8 mouse cellular contexts compared by ENCODE assay signal in genomic region chr3:41407988-41408387, GRCm38 (mm10).
A peak's percentile ranks its signal among the peaks of the same experiment; 100 is the strongest.
DNase-seq lines count a peak whose midpoint lies in the region; ATAC-seq lines count a peak whose summit lies in the region.

No protein-coding gene starts in this region.

- peaks cover 8% of the 10 kb centered on the region for H3K4me1 ChIP-seq in heart, embryonic 11.5 days (ENCODE audit: control insufficient read depth, insufficient read depth, low read length)
- H3K4me1 ChIP-seq in embryonic facial prominence, embryonic 13.5 days = peaks cover 15% of the 10 kb centered on the region; the same call in 1 of the 2 replicates
- H3K4me1 ChIP-seq in hindbrain, embryonic 14.5 days (replicated peaks; ENCODE audit: control insufficient read depth, insufficient read depth, low read length) = peaks cover 10% of the 10 kb centered on the region
- H3K4me1 ChIP-seq in midbrain, embryonic 13.5 days (replicated peaks) = peaks cover 15% of the 10 kb centered on the region

- H3K36me3 ChIP-seq in heart, embryonic 11.5 days (ENCODE audit: control insufficient read depth, insufficient read depth, low read length) = no peaks in the 10 kb centered on the region
- no peaks in the 10 kb centered on the region for H3K36me3 ChIP-seq in embryonic facial prominence, embryonic 13.5 days
- H3K36me3 ChIP-seq in hindbrain, embryonic 14.5 days (replicated peaks; ENCODE audit: control insufficient read depth, insufficient read depth) = no peaks in the 10 kb centered on the region
- H3K36me3 ChIP-seq in midbrain, embryonic 13.5 days = no peaks in the 10 kb centered on the region

- peak overlapping the region; percentile 67; the same call in 1 of the 2 replicates for H3K4me2 ChIP-seq in heart, embryonic 11.5 days
- H3K4me2 ChIP-seq in embryonic facial prominence, embryonic 13.5 days = peak overlapping the region; percentile 66
- H3K4me2 ChIP-seq in hindbrain, embryonic 14.5 days (replicated peaks) = peak overlapping the region; percentile 62
- H3K4me2 ChIP-seq in midbrain, embryonic 13.5 days (replicated peaks) = peak overlapping the region; percentile 67

- H3K4me3 ChIP-seq in heart, embryonic 11.5 days (ENCODE audit: low read depth, low read length) = no peak overlapping the region
- peak overlapping the region; percentile 31; the same call in 1 of the 2 replicates for H3K4me3 ChIP-seq in embryonic facial prominence, embryonic 13.5 days
- peak overlapping the region; percentile 40 for H3K4me3 ChIP-seq in hindbrain, embryonic 14.5 days (replicated peaks; ENCODE audit: low read length)
- peak overlapping the region; percentile 52 for H3K4me3 ChIP-seq in midbrain, embryonic 13.5 days (replicated peaks)

- WGBS in heart, embryonic 11.5 days (ENCODE audit: insufficient replicate concordance) = 72% methylated on average over 9 of the region's 9 CpGs
- WGBS in embryonic facial prominence, embryonic 13.5 days = 78% methylated on average over 9 of the region's 9 CpGs
- WGBS in hindbrain, embryonic 14.5 days = 85% methylated on average over 9 of the region's 9 CpGs
- WGBS in midbrain, embryonic 13.5 days = 85% methylated on average over 9 of the region's 9 CpGs

- intact Hi-C loops in left cerebral cortex, postnatal 14 days (cut with DNase I) = loop anchor here (10.0 kb wide), 1 partner anchor 157 kb away; no protein-coding TSS in a partner anchor

- no peak for DNase-seq in heart, adult 8-10 months (ENCODE audit: low spot score)
- DNase-seq in hindbrain, embryonic 14.5 days (ENCODE audit: low spot score) = no peak
- no peak for DNase-seq in right cerebral cortex, postnatal 25 days
- DNase-seq in ovary, postnatal 14 days (ENCODE audit: low spot score) = no peak
- no peak for DNase-seq in left cerebral cortex, postnatal 14 days (ENCODE audit: low spot score in 2 of 2)

- no peak overlapping the region for H3K27ac ChIP-seq in heart, embryonic 11.5 days (ENCODE audit: low read depth, low read length)
- H3K27ac ChIP-seq in embryonic facial prominence, embryonic 13.5 days = no peak overlapping the region
- H3K27ac ChIP-seq in hindbrain, embryonic 14.5 days = peak overlapping the region; percentile 54
- 0 out of 2 replicates have a peak overlapping the region, but pooled peaks have one; percentile 74 for H3K27ac ChIP-seq in midbrain, embryonic 13.5 days

- H3K9ac ChIP-seq in heart, embryonic 11.5 days (ENCODE audit: low read depth, low read length) = no peak overlapping the region
- H3K9ac ChIP-seq in embryonic facial prominence, embryonic 13.5 days = no peak overlapping the region
- peak overlapping the region; percentile 59; the same call in 1 of the 2 replicates for H3K9ac ChIP-seq in hindbrain, embryonic 14.5 days
- H3K9ac ChIP-seq in midbrain, embryonic 13.5 days (replicated peaks) = peak overlapping the region; percentile 63; the same call in 1 of the 2 replicates

- H3K9me3 ChIP-seq in heart, embryonic 11.5 days (replicated peaks; ENCODE audit: control insufficient read depth, low read length) = no peaks in the 10 kb centered on the region
- no peaks in the 10 kb centered on the region for H3K9me3 ChIP-seq in embryonic facial prominence, embryonic 13.5 days
- H3K9me3 ChIP-seq in hindbrain, embryonic 14.5 days (ENCODE audit: control insufficient read depth, low read length) = no peaks in the 10 kb centered on the region
- no peaks in the 10 kb centered on the region for H3K9me3 ChIP-seq in midbrain, embryonic 13.5 days

- no peak for ATAC-seq in heart, embryonic 11.5 days (replicated peaks; ENCODE audit: insufficient number of reproducible peaks, low FRiP score, low TSS enrichment)
- ATAC-seq in embryonic facial prominence, embryonic 13.5 days (ENCODE audit: insufficient number of reproducible peaks, insufficient read depth, low FRiP score, low TSS enrichment, low read depth) = no peak; the same call in 1 of the 2 replicates
- peak; percentile 42; the same call in 1 of the 2 replicates for ATAC-seq in hindbrain, embryonic 14.5 days (ENCODE audit: low FRiP score)
- peak; percentile 64 for ATAC-seq in midbrain, embryonic 13.5 days

- H3K27me3 ChIP-seq in heart, embryonic 11.5 days (ENCODE audit: control insufficient read depth, insufficient read depth, low read length) = no peaks in the 10 kb centered on the region
- H3K27me3 ChIP-seq in embryonic facial prominence, embryonic 13.5 days = no peaks in the 10 kb centered on the region
- H3K27me3 ChIP-seq in hindbrain, embryonic 14.5 days (ENCODE audit: control insufficient read depth, insufficient read depth, low read length) = no peaks in the 10 kb centered on the region
- H3K27me3 ChIP-seq in midbrain, embryonic 13.5 days = peaks cover 4% of the 10 kb centered on the region; the same call in 1 of the 2 replicates

Comparison
In these comparisons a context has a peak if more than half of its experiments do, and no peak if none do; other contexts are left out.
1. ATAC-seq: peak in hindbrain, embryonic 14.5 days (single experiment) and midbrain, embryonic 13.5 days (single experiment); none in heart, embryonic 11.5 days (single experiment) and embryonic facial prominence, embryonic 13.5 days (single experiment).
2. H3K27ac ChIP-seq: peak in hindbrain, embryonic 14.5 days (single experiment) and midbrain, embryonic 13.5 days (single experiment); none in heart, embryonic 11.5 days (single experiment) and embryonic facial prominence, embryonic 13.5 days (single experiment).
3. H3K9ac ChIP-seq: peak in hindbrain, embryonic 14.5 days (single experiment) and midbrain, embryonic 13.5 days (single experiment); none in heart, embryonic 11.5 days (single experiment) and embryonic facial prominence, embryonic 13.5 days (single experiment).
4. Peak in every context shown above with its lines, with median percentiles within 50 percentile points of each other: H3K4me2 ChIP-seq.